Mouse (Mus musculus) gastrocnemius, adult 2 months (tissue): ENCODE measurements around the gene Hmga1b. TPM values are rescaled to one million over a fixed set of nuclear protein-coding genes. Genes with fewer than 3 reads are reported as not detected.
"Not testable (repeated sequence)": the region's sequence is repeated elsewhere in the genome, so short reads cannot be mapped to it uniquely, and the experiment has no call there.

ENCODE experiments used
- DNase-seq: peaks from one replicate; pipeline ENCODE4 v3.0.0; 2022
- H3K27ac ChIP-seq: fragments of 200-600 bp; 2 replicates; pipeline ENCODE4 v1.8.1; 2022; ENCODE audit warnings: mild to moderate bottlenecking
- H3K4me3 ChIP-seq: fragments of 200-600 bp; 2 replicates; pipeline ENCODE4 v1.8.1; 2022; ENCODE audit warnings: mild to moderate bottlenecking, moderate library complexity
- CTCF ChIP-seq: fragments of 200-600 bp; IDR thresholded peaks from 2 replicates; pipeline ENCODE4 v1.8.1; 2022; ENCODE audit warnings: antibody characterized with exemption, mild to moderate bottlenecking, moderate library complexity
- intact Hi-C: fragments of 180-260 bp; cut with DNase I; formaldehyde crosslinking; loops from one replicate; pipeline ENCODE4 v1.15.1; 2025
- long read RNA-seq, 2 experiments: library from polyadenylated mRNA; stranded (forward); transcript quantifications; one replicate each; pipeline ENCODE4 v2.0.0; 2021
- total RNA-seq, 2 experiments: library from RNA; stranded (reverse); gene quantifications; 2 replicates each; pipeline ENCODE4 v1.2.3; 2021

Gene Hmga1b
- 10 to 100 TPM; 15.7 to 22.2 TPM for total RNA-seq
- long read RNA-seq, experiment 1, transcript Hmga1b-201 (1 exons, 1,626 nt): major isoform, 5 of 5 reads
- long read RNA-seq, experiment 1, partial matches to known transcripts: 0 of 5 reads
- long read RNA-seq, experiment 1, other reads (novel, unspliced or antisense): 0 of 5 reads
- long read RNA-seq, experiment 2, transcript Hmga1b-201 (1 exons, 1,626 nt): major isoform, 7 of 7 reads
- long read RNA-seq, experiment 2, partial matches to known transcripts: 0 of 7 reads
- long read RNA-seq, experiment 2, other reads (novel, unspliced or antisense): 0 of 7 reads

DNA sequence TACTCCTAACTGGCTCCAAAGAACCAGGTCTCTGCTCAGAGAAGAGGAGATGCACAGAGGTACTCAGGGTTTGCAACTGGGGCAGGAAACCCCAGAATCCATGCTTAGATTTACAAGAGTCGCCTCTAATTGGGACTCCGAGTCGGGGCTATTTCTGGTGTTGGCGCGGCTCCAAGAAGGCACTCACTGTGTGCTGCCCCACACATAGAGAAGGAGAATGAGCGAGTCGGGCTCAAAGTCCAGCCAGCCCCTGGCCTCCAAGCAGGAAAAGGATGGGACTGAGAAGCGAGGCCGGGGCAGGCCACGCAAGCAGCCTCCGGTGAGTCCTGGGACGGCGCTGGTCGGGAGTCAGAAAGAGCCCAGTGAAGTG lies at the start of gene Hmga1b:
TSS of gene Hmga1b (plus strand) at position 123 of the 370 bp plus-strand sequence.
- intact Hi-C loops, H3K27ac ChIP-seq: not testable (repeated sequence)
- peak within 1 kb of the TSS; percentile 47 for H3K4me3 ChIP-seq
- peak; percentile 30 for DNase-seq

DNA sequence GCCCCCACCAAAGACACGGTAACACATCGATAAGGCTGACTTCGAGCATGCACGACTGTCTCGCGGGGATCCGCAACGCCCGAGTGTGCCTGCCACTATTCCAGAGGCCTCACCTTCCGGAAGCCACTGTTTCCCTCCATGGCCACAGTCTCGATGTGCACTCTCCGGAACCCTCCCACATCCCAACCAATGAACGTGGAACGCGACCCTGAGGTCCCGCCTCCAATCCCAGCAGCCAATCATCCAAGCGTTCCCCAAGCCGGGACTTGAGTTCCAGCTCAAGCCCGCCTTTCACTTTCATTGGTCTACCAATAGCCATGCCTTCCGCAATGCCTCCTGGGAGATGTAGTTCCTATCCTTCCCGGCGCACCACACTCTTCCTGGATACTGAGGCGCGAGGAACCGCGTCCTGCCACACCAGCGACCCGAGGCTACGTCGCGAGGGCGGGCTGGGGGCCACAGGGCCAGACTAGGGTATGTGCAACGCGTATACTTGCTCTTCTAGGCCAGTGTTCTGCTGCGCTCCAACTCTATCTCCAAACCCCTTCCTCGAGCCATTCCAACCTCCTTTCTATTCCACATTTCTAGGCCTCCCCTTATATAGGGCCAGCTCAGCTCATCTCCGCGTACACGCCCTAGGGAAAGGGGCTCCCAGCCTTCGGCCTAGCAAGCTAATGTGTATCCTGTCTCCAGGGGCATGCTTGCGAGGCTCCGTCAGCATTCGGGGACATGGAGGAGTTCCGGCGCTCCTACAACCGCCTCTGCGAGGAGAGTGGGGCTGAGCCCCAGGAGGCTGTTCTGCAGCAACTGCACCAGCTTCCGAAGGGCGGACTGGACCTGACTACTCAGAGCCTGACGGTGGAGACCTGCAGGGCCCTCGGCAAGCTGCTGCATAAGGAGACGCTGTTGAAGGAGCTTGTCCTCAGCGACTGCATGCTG lies 48.7 kb upstream of the Hmga1b start, which contains the start of the genes Cenpx and Lrrc45:
TSS of gene Cenpx (minus strand) at position 159 of the 939 bp plus-strand sequence.
TSS of gene Lrrc45 (plus strand) at position 346 of the 939 bp plus-strand sequence.
- no peak for TF ChIP-seq CTCF
- peak; percentile 97 for DNase-seq
- intact Hi-C loops: loop anchor here (2.0 to 5.0 kb wide), 2 partner anchors 89 to 222 kb away; partner anchors contain the start of genes Sirt7 and Slc25a10
- peak within 1 kb of the TSS; percentile 96 for H3K4me3 ChIP-seq
- H3K27ac ChIP-seq: peak within 1 kb of the TSS; percentile 93

GRCm38 (mm10) chr11:120714546-120714945 lies 48.0 kb upstream of the Hmga1b start:
- peak; percentile 21 for DNase-seq
- peak overlapping the region; percentile 96 for H3K4me3 ChIP-seq
- intact Hi-C loops: loop anchor here (5.0 kb wide), 1 partner anchor 222 kb away; the partner anchor contains the start of gene Slc25a10
- TF ChIP-seq CTCF: no peak
- peak overlapping the region; percentile 70 for H3K27ac ChIP-seq

GRCm38 (mm10) chr11:120715131-120715530 lies 47.5 kb upstream of the Hmga1b start:
- no peak for TF ChIP-seq CTCF
- intact Hi-C loops: no loop called here
- Histone ChIP-seq H3K27ac (no peak overlapping the region), H3K4me3 (no peak overlapping the region)
- peak; percentile 12 for DNase-seq

DNA sequence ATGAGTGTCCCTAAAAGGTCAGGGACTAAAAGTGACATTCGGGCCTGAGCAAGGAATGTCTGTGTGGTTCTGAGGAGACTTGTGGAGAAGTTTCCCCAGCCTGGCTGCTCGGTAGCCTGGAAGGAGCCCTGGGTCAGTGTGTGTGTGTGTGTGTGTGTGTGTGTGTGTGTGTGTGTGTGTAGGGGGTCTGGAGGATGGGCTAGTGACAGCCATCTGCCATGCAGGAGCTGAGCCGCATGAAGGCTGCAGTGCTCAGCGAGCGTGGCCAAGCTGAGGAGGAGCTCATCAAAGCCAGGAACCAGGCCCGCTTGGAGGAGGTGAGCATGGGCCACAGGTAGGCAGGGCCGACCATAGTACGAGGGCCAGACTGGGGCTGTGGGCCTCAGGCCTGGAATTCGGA lies 43.4 kb upstream of the Hmga1b start:
- Histone ChIP-seq H3K27ac (no peak overlapping the region), H3K4me3 (no peak overlapping the region)
- intact Hi-C loops: no loop called here
- no peak for TF ChIP-seq CTCF
- peak; percentile 17 for DNase-seq

DNA sequence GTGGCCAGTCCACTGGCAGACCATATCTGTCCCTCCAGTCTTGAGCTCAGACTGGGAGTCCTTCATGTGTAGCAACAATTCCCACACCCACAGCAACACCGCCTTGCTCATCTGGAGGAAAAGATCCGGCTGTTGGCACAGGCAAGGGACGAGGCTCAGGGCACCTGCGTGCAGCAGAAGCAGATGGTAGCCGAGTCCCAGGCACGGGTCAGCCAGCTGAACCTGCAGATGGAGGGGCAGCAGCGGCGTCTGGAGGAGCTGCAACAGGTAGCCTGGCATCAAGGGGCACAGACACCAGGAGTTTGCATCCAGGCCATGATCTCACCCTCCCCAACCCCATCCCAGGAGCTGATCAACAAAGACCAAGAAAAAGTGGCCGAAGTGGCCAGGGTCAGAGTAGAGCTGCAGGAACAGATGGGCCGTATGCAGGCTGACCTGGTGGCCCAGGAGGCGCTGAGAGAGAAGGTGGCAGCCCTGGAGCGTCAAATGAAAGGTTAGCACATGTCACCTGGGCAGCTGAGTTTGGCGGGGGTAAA lies 42.7 kb upstream of the Hmga1b start:
- H3K4me3 ChIP-seq: no peak overlapping the region
- intact Hi-C loops: loop anchor here (1.0 to 2.0 kb wide), 2 partner anchors 29 to 56 kb away; no protein-coding TSS in a partner anchor
- H3K27ac ChIP-seq: no peak overlapping the region
- TF ChIP-seq CTCF: no peak
- DNase-seq: peak; percentile 22

GRCm38 (mm10) chr11:120720450-120720849 lies 42.1 kb upstream of the Hmga1b start:
- no peak overlapping the region for H3K27ac ChIP-seq
- intact Hi-C loops: loop anchor here (1.0 to 2.0 kb wide), 2 partner anchors 28 to 56 kb away; no protein-coding TSS in a partner anchor
- peak overlapping the region; percentile 79 for H3K4me3 ChIP-seq
- DNase-seq: peak; percentile 91
- peak; percentile 92 for TF ChIP-seq CTCF

DNA sequence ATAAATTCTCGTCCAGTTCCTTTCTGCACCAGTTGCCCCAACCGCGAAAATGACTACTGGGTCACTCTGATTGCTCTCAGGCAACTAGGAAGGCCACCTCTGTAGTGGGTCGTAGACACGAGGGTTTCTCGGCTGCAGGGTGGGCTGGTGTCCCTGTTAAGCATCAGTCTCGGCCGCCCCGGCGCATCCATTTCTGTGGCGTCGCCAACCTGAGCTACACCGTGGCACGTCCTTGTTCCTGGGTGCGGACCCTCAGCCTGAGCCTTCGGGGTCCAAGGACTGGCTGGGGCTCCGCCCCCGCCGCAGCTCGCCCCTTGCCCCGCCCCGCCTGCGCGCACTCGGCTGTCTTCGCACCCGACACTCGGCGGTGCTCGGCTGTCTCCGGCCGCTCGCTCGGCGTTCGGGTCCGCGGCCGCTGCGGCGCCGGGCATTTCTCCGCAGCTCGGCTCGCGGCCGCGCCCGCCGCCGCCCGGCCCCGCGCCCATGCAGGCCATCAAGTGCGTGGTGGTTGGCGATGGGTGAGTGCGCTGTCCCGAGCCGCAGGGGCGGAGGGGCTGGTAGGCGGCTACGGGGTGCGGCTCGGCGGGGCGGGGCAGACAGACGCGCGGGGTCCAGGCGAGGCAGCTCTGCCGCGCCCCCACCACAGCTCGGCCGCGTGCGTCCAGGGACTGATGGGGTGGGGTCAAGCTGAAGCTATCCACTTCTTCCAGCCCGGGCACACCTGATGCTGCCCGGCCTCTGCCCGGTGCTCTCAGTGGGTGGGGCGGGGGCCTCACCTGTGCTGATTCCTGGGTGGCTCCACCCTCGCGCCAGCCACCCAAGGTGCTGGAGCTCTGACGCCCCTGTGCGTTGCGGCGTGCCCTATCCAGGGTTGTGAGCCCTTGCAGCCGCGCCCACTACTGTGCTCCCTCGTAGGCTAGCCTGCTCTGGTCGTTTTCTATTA lies 41.2 kb upstream of the Hmga1b start, which contains the start of gene Rac3:
TSS of gene Rac3 (plus strand) at position 347 of the 943 bp plus-strand sequence.
- peak; percentile 76 for DNase-seq
- H3K27ac ChIP-seq: peak within 1 kb of the TSS; percentile 62
- intact Hi-C loops: loop anchor here (2.0 kb wide), 1 partner anchor 27 kb away; no protein-coding TSS in a partner anchor
- no peak for TF ChIP-seq CTCF
- H3K4me3 ChIP-seq: peak within 1 kb of the TSS; percentile 79

- intact Hi-C loops: no loop called here
- Histone ChIP-seq H3K27ac (no peak overlapping the region; the same call in 1 of the 2 replicates), H3K4me3 (peak overlapping the region; percentile 79)
- no peak for DNase-seq
- no peak for TF ChIP-seq CTCF
Observed at GRCm38 (mm10) chr11:120722067-120722630, 40.4 kb upstream of the Hmga1b start.

DNA sequence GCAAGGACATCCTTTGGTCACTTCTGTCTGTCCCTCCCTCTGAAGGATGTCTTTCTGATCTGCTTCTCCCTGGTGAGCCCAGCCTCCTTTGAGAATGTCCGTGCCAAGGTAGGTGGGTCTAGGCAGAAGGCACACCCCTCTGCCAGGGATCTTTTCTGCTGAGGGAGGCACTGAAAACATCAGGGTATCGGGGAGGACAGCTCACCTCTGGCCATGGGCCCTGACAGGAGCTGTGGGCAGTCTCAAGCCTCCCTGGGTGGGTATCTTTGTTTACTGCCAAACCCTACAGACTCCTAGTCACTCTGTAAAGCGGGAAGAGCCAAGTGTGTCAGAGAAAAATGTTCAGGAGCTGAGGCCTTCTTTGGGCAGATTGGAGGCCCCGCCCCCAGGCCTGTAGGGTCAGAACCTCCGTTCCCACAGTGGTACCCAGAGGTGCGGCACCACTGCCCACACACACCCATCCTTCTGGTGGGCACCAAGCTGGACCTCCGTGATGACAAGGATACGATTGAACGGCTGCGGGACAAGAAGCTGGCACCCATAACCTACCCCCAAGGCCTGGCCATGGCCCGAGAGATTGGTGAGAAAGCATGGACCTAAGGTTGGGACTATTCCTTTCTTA lies 39.7 kb upstream of the Hmga1b start:
- no peak overlapping the region for H3K27ac ChIP-seq
- TF ChIP-seq CTCF: no peak
- DNase-seq: no peak
- intact Hi-C loops: no loop called here
- H3K4me3 ChIP-seq: no peak overlapping the region

- Histone ChIP-seq H3K27ac (no peak overlapping the region), H3K4me3 (no peak overlapping the region)
- no peak for DNase-seq
- intact Hi-C loops: no loop called here
- TF ChIP-seq CTCF: no peak
Observed at GRCm38 (mm10) chr11:120723509-120723908, 39.1 kb upstream of the Hmga1b start.
